Mouse (Mus musculus) brain, adult 2 months (tissue): ENCODE data around the gene Gnai2.

Experiments
- DNase-seq: peaks from one replicate; pipeline ENCODE4 v3.0.0; 2011; ENCODE audit warnings: low read depth, low spot score

Gnai2 gene

GRCm38 (mm10) chr9:107631311-107631826 lies 3.8 kb downstream of the Gnai2 start:
- DNase-seq: no peak

- peak; percentile 41 for DNase-seq
Measured at GRCm38 (mm10) chr9:107630576-107630975, 4.6 kb downstream of the Gnai2 start.

GRCm38 (mm10) chr9:107629901-107630425 lies 5.2 kb downstream of the Gnai2 start:
- no peak for DNase-seq

- DNase-seq: no peak
Measured at GRCm38 (mm10) chr9:107629411-107629730, 5.8 kb downstream of the Gnai2 start.

- DNase-seq: peak; percentile 51
Measured at GRCm38 (mm10) chr9:107628721-107629410, 6.3 kb downstream of the Gnai2 start.

- peak; percentile 42 for DNase-seq
Measured at GRCm38 (mm10) chr9:107627387-107628255, 7.5 kb downstream of the Gnai2 start.

GRCm38 (mm10) chr9:107626844-107627277 lies 8.3 kb downstream of the Gnai2 start:
- DNase-seq: peak; percentile 88

- DNase-seq: no peak
Measured at GRCm38 (mm10) chr9:107626158-107626843, 8.9 kb downstream of the Gnai2 start.

GRCm38 (mm10) chr9:107625351-107626128 lies 9.6 kb downstream of the Gnai2 start:
- DNase-seq: peak; percentile 61

GRCm38 (mm10) chr9:107624951-107625350 lies 10.2 kb downstream of the Gnai2 start:
- peak; percentile 37 for DNase-seq

- DNase-seq: peak; percentile 30
Measured at GRCm38 (mm10) chr9:107624539-107624938, 10.6 kb downstream of the Gnai2 start.

GRCm38 (mm10) chr9:107620954-107621353 lies 14.2 kb downstream of the Gnai2 start:
- DNase-seq: peak; percentile 73

GRCm38 (mm10) chr9:107619546-107619879 lies 15.7 kb downstream of the Gnai2 start:
- DNase-seq: no peak

- peak; percentile 54 for DNase-seq
Measured at GRCm38 (mm10) chr9:107618778-107619545, 16.2 kb downstream of the Gnai2 start.

GRCm38 (mm10) chr9:107618098-107618497 lies 17.1 kb downstream of the Gnai2 start:
- DNase-seq: no peak

GRCm38 (mm10) chr9:107617461-107617860 lies 17.7 kb downstream of the Gnai2 start:
- no peak for DNase-seq

GRCm38 (mm10) chr9:107615035-107615434 lies 20.1 kb downstream of the Gnai2 start:
- peak; percentile 68 for DNase-seq

- DNase-seq: no peak
Measured at GRCm38 (mm10) chr9:107612945-107613569, 22.1 kb downstream of the Gnai2 start.

GRCm38 (mm10) chr9:107612191-107612944 lies 22.8 kb downstream of the Gnai2 start:
- DNase-seq: peak; percentile 99
